Mouse (Mus musculus) adrenal gland, adult 18-20 months (tissue): ENCODE data around the gene Arhgdib. TPM values are rescaled to one million over a fixed set of nuclear protein-coding genes. Genes with fewer than 3 reads are reported as not detected.

Experiments
- DNase-seq, 2 experiments: peaks; one replicate each; pipeline ENCODE4 v3.0.0; 2021 to 2022; ENCODE audit warnings: low spot score in 2 of 2
- total RNA-seq, 2 experiments: library from RNA; stranded (reverse); gene quantifications; 1 replicate in 1 of 2; 2 replicates in 1 of 2; pipeline ENCODE4 v1.2.3; 2021

Gene Arhgdib
- total RNA-seq, 2 experiments from 2014 or later = 20.0 to 25.7 TPM

GRCm38 (mm10) chr6:136922871-136923270, 18.8 kb downstream of the Arhgdib start:
- no peak for DNase-seq

DNA sequence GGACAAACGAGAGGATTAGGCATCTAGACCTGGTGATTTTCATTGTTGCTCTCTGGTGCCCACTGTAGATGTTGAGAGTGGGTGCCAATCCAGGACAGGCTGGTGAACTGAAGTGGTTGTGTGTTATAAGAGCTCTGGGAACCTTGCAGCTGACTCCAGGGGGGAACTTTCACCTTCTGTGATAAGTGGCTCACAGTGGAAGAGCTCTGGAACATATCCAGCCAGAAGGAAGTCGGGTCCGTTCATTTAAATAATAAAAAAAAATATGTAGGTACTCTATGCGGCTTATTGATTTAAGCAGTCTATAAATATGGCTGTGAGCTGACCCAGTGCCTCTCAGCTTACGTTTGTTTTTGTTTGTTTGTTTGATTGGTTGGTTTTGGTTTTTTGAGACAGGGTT, 19.6 kb downstream of the Arhgdib start, which contains the start of gene Erp27:
TSS of gene Erp27 (minus strand) at position 101 of the 400 bp plus-strand sequence.
- DNase-seq = no peak

GRCm38 (mm10) chr6:136921601-136922000, 20.1 kb downstream of the Arhgdib start:
- DNase-seq = no peak

DNA sequence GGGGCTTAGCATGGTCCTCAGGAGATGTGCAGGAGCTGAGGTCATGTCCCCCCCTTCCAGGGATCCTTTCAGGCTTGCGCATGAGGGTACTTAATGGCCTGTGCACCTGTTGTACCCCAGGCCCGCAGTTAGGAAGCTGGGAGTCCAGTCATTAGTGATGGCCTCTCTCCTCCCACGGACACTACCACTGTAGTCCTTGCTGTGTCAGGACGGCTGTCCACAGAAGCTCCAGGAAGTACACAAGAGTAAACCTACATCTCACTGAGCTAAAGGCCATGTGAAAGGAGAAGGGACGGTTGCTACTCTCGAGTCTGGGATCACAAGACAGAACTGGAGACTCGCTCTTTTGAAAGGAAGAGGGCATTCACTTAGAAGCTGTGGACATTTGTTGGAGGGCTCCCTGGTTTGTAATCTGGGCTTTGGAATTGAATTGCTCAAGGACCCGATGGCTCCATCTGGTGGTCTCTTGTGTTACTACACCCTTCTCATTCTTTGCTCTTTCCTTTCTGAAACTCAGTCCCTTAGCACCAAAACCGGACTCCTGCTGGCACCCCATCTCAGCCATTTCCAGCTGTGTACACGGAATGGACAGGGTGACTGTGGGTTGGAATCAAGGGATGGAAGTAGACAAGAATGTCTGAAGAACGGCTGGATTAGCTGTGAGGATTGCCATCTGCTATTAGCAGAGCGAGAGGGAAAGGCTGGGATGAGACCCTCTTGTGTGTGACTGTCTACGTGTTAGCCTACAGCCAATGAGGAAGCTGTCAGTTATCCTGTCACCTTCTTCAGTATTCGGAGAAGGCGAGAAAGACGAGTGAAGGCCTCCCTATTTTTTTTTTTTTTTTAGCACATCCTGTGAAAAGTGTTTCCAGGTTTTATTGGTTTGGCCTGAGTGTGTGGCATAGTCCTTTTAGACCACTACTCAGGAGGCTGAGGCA, 21.1 kb downstream of the Arhgdib start:
- peak; percentile 69 to 76 for DNase-seq

DNA sequence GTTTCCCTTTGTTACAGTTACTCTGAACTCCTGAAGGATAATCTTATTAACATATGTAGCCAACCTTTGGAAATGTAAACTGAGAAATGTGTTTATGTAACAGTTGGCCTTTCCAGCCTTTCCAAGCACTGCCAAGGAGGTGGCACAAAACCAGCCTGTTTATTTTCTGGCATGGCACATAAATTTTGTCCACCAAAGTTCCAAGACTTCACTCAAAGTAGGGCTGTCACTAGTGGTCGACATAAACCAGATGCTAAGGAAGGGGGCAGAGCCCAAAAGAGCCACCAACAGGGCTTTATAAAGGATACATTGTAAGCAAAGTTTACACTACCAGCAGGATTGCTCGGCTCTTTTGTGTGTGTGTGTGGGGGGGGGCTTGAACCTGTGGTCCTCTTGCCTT, 23.8 kb downstream of the Arhgdib start:
- DNase-seq = no peak

DNA sequence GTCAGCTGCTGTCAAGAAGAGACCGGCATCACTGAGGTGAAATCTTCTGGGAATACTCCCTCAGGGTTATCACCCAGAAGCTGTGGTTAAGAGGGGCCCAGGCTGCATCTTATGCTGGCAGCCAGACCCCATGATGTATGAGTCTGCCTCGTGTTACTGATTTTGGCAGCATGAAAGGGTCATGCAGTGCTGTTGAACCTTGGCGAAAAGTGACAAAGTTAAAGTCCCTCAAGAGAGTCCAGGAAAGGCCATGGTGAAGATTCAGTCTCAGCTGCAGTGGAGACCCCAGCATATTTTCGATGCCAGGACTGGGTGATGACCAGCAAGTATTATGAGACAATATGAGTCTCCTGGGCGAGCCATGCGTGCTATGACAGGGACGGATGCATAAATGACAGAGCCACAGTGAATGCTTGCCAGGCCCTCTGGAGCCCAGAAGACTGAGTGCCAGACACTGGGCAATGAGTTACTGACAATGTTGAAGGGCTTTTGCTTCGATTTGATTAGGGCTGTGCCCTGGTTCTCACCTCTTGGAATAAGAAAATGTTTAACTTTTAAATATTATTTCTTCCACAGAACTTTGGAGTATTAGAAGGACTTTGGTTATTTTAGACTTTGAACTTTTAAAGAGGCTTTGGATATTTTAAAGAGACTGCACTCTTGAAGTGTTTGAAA, 25.8 kb downstream of the Arhgdib start:
- DNase-seq = no peak

DNA sequence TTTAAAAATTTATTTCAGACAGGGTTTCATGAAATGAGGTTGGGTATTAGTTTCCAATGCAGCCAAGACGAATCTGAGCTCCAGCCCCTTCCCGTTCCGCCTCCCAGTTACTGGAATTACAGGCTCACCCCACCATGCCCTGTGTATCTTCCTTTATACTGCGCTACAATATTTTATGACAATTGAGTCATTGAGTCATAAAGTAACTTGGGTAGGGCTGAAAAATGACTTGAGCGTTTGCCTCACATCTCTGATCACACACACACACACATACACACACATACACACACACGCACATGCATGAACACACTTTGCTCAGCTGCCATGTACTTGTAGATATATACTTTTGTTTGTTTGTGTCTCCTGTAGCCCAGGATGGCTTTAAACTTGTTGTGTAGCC, 27.5 kb downstream of the Arhgdib start:
- DNase-seq = no peak

GRCm38 (mm10) chr6:136913384-136914126, 28.1 kb downstream of the Arhgdib start:
- no peak for DNase-seq

GRCm38 (mm10) chr6:136912751-136913265, 28.9 kb downstream of the Arhgdib start:
- no peak for DNase-seq

DNA sequence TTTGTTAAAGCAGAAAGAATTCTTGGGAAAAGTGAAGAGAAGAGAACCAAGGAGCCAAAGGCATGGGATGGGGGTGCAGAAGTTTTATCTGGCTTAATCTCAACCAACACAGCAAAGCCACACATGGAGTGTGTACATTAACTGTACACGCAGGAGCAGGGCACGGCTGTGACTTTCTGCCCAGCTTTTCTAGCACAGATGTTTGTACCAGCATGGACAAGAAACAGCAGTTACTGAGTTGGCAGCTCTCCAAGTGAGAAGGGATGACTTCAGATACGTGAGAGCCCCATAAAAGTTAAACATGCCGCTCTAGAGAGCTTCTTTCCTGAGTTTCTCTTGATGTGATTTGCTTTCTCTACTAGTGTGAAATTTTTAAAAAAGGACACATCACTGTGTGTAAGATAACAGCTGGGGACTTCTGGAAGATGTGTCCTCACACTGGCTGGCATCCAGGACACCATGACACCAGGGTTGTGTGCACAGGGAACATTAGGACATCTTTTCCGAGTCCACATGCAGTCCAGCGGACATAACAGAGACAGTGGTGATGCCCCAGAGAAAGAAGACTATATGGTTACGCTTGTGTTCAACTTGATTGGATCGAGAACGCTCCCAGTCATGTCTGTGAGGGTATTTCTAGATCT, 31.3 kb downstream of the Arhgdib start:
- no peak for DNase-seq

DNA sequence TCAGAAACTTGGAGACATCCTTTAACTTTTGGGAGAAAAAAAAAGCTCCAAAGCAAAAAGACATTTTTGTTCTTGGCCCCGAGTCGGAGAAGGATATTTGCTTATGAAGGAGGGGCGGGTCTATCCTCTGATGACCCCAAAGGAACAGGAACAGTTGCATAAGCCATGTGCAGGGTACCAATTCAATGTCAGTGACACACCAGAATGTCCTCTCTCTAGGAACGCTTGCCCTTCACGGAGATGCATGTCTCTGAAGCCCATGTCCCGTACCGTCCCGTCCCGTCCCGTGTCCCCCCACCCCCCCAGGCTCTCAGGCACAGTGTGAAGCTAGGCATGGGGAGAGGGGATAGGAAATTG, 34.8 kb downstream of the Arhgdib start:
- DNase-seq = no peak

DNA sequence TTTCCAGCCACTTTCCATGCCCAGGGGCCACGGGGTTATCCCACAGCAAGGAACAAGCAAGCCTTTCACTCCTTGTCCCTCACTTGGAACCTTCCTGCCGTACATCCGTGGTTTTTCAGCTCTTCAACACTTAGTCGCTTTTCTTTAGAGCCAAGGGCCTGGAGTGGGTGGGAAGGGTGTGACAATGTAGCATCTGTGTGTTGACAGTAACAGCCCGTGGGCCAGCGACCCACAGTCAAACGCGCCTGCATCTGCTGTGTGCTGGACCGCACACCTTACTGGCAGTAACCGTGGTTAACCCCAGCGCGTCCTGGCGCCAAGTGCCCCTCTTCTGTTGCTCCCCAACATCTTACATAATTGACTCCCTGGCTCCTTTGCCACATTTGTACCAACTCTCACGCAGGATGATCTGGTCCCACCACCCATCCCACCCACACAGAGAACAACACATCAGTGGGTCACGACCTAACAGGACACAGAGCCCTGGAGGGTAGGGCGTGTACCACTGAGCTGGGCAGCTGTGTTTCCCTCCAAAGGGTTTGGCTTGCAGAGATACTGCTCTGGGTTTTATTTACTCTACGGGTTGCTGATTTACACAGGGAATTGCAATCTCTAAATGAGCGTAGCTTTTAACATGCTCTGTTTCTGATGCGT, 35.3 kb downstream of the Arhgdib start:
- no peak for DNase-seq

DNA sequence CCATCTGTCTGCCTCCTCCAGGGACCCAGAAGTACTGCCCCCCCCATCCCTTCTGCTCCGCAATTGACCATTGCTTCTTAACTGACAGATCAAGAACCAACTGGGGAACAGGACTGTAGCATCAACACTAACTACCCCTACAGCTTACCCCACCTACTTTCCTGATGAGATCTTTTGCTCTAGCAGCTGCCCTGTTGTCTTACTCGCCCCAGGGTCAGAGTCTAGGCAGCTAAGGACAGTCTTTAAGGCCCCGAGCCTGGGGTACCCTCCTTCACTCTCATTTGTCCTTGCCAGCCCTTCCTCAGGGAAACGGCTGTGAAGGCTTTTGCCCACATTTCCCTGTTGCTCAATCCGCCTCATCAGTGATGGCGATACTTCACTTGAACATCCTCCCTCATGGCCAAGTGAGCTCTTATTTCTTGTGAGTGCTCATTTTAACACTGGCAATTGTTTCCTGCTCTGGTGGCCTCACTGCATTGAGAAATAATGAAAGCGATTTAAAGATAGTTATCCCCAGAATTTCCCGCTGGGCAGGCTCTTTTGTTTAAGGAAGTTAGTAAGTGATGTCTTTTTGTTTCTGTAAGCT, 37.7 kb downstream of the Arhgdib start:
- no peak for DNase-seq

GRCm38 (mm10) chr6:136902527-136902926, 39.2 kb downstream of the Arhgdib start:
- no peak for DNase-seq

DNA sequence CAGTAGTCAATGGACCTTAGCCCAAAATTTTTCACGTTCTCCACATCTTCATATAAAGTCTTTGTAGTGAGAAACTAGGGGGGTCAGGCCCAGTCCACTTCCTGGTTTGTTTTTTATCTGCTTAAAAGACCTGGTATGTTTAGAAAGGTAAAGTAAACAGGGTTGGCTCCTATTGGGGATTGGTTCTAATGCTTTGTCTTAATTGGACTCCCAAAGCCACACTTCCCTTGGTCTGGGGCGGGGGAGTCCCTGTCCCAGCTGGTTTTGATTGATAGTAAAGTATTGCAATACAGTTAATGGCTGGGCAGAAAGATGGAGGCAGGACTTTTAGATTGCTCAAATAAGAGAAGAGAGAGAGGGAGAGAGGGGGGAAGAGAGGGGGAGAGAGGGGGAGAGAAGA, 40.7 kb downstream of the Arhgdib start:
- DNase-seq = no peak

DNA sequence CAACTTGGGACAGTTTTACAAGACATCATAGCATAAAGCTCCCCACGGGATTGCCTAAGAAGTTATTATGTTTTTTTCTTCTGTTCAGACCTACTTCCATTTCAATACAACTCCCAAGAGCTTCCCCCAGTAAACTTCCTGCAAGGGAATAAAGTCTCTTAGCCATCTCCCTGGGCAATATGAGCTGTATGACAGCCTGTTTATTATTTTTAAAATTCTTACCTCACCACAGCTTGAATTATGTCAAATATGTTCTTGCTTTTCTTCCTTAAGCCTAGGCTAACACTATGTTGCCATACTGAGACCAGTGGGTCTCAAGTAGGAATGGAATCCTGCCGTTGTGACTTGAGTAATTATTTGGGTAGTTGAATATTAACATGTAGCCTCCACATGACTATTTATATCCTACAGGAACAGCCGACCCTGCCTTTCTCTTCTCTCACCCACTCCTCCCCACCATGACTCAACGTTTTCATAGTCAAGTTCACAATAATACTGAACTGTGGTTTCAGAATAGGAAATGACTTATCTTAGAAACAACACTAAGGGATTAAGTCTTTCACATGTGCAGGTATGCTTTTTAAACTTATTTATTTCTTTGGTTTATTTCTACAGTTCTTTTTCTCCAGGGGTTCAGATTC, 41.2 kb downstream of the Arhgdib start:
- DNase-seq = no peak

GRCm38 (mm10) chr6:136898954-136899353, 42.7 kb downstream of the Arhgdib start:
- DNase-seq = no peak

- DNase-seq = no peak
Measured at GRCm38 (mm10) chr6:136898222-136898621, 43.5 kb downstream of the Arhgdib start.

GRCm38 (mm10) chr6:136897789-136898188, 43.9 kb downstream of the Arhgdib start:
- no peak for DNase-seq
